Mouse (Mus musculus): ENCODE results near the gene Tmtc2.

DNA sequence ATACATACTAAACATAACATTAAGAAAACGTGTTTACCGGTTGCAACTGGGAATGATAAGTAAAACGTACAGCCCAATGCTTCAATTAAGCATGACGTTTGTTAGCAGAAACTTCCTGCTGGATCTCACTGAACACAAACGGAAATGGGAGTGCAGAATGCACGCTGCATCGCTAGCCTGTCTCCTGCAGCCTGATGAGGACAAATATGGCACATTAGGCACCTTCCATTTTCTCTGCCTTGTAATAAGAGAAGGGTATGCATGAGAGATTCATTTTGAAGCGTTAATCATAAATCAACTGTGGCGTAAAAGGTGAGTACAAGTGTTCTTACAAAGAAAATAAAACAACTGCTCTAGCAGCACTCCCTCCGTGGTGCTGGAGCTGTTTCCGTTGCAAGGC is 94.5 kb downstream of the Tmtc2 start:
- no peak for TF ChIP-seq CTCF (IDR thresholded peaks at IDR 0.05; ENCODE audit: extremely low read depth, insufficient read depth, insufficient read length, insufficient replicate concordance)
- no peak for TF ChIP-seq POLR2A (IDR thresholded peaks at IDR 0.05; ENCODE audit: low read depth, low read length)

Measured in spleen, adult 2 months (tissue).